Mouse (Mus musculus): ENCODE measurements around the gene Eif1. TPM values are rescaled to one million over a fixed set of nuclear protein-coding genes. Genes with fewer than 3 reads are reported as not detected.
"Not testable (repeated sequence)": the region's sequence is repeated elsewhere in the genome, so short reads cannot be mapped to it uniquely, and the experiment has no call there.

Eif1 gene
- polyA plus RNA-seq, 1 experiment from 2014 or later, result 1,410 TPM

- Histone ChIP-seq H3K4me1 (peaks cover 7% of the 10 kb centered on the region), H3K9ac (no peak overlapping the region), H3K9me3 (no peaks in the 10 kb centered on the region), H3K27ac (no peak overlapping the region), H3K4me2 (replicated peaks) (no peak overlapping the region), H3K36me3 (no peaks in the 10 kb centered on the region), H3K4me3 (no peak overlapping the region), H3K27me3 (replicated peaks) (peaks cover 14% of the 10 kb centered on the region; the same call in 1 of the 2 replicates)
- no peak for ATAC-seq (ENCODE audit: low FRiP score, low read depth)
- 83% methylated on average over 6 of the region's 6 CpGs for WGBS
Measured at GRCm38 (mm10) chr11:100360175-100360574, 40.5 kb downstream of the Eif1 start.

- ATAC-seq (ENCODE audit: low FRiP score, low read depth); H3K9ac ChIP-seq; H3K4me3 ChIP-seq; H3K27me3 ChIP-seq (replicated peaks); H3K4me1 ChIP-seq; H3K4me2 ChIP-seq (replicated peaks); H3K27ac ChIP-seq; H3K36me3 ChIP-seq; H3K9me3 ChIP-seq: not testable (repeated sequence)
- whole genome bisulfite sequencing, result no CpG with 5 or more reads among the region's 13 CpGs
Measured at GRCm38 (mm10) chr11:100361059-100361458, 41.4 kb downstream of the Eif1 start.

GRCm38 (mm10) chr11:100362209-100362978 is 42.7 kb downstream of the Eif1 start:
- ATAC-seq (ENCODE audit: low FRiP score, low read depth), result peak; percentile 70
- no peak overlapping the region for H3K9ac ChIP-seq
- H3K9me3 ChIP-seq, result no peaks in the 10 kb centered on the region
- H3K4me3 ChIP-seq, result no peak overlapping the region
- H3K27me3 ChIP-seq (replicated peaks), result 0 out of 2 replicates have a peak, but pooled peaks cover 5% of the 10 kb centered on the region
- H3K27ac ChIP-seq, result no peak overlapping the region
- no peak overlapping the region for H3K4me2 ChIP-seq (replicated peaks)
- no peaks in the 10 kb centered on the region for H3K4me1 ChIP-seq
- WGBS, result 15% methylated on average over 8 of the region's 8 CpGs
- H3K36me3 ChIP-seq, result no peaks in the 10 kb centered on the region

- Histone ChIP-seq H3K4me3 (no peak overlapping the region), H3K9ac (no peak overlapping the region), H3K27me3 (replicated peaks) (0 out of 2 replicates have a peak, but pooled peaks cover 3% of the 10 kb centered on the region), H3K4me1 (no peaks in the 10 kb centered on the region), H3K36me3 (no peaks in the 10 kb centered on the region), H3K4me2 (replicated peaks) (no peak overlapping the region), H3K9me3 (no peaks in the 10 kb centered on the region), H3K27ac (no peak overlapping the region)
- ATAC-seq (ENCODE audit: low FRiP score, low read depth), result peak; percentile 61; the same call in 1 of the 2 replicates
- 23% methylated on average over 12 of the region's 12 CpGs for WGBS
Measured at GRCm38 (mm10) chr11:100362979-100363562, 43.4 kb downstream of the Eif1 start.

GRCm38 (mm10) chr11:100369145-100369544 is 49.5 kb downstream of the Eif1 start:
- H3K27ac ChIP-seq, result no peak overlapping the region
- H3K27me3 ChIP-seq (replicated peaks), result no peaks in the 10 kb centered on the region
- H3K9me3 ChIP-seq, result no peaks in the 10 kb centered on the region
- H3K4me1 ChIP-seq, result no peaks in the 10 kb centered on the region
- no peak overlapping the region for H3K4me3 ChIP-seq
- H3K4me2 ChIP-seq (replicated peaks), result no peak overlapping the region
- no peak overlapping the region for H3K9ac ChIP-seq
- 71% methylated on average over 7 of the region's 7 CpGs for WGBS
- H3K36me3 ChIP-seq, result peaks cover 29% of the 10 kb centered on the region
- ATAC-seq (ENCODE audit: low FRiP score, low read depth), result no peak

- H3K4me1 ChIP-seq, result no peaks in the 10 kb centered on the region
- 84% methylated on average over 8 of the region's 8 CpGs for WGBS
Measured at GRCm38 (mm10) chr11:100369822-100370221, 50.1 kb downstream of the Eif1 start.

More at GRCm38 (mm10) chr11:100369822-100370221, 50.1 kb downstream of the Eif1 start:
- no peak for ATAC-seq (ENCODE audit: low FRiP score, low read depth)
- no peaks in the 10 kb centered on the region for H3K9me3 ChIP-seq
- H3K4me3 ChIP-seq, result no peak overlapping the region
- H3K36me3 ChIP-seq, result peaks cover 32% of the 10 kb centered on the region
- H3K27ac ChIP-seq, result no peak overlapping the region
- no peak overlapping the region for H3K4me2 ChIP-seq (replicated peaks)
- no peaks in the 10 kb centered on the region for H3K27me3 ChIP-seq (replicated peaks)
- no peak overlapping the region for H3K9ac ChIP-seq

Other genes starting within 250 kb of the Eif1 start
- gene Krt32, start 231.7 kb upstream of the Eif1 start, polyA plus RNA-seq (2016; fragmentation: Nextera tagmentation; extraction: Ambion mirVana), result not detected in 2 replicates
- gene Krt35, start 223.6 kb upstream of the Eif1 start, polyA plus RNA-seq (2016; fragmentation: Nextera tagmentation; extraction: Ambion mirVana), result not detected in 2 replicates
- gene Krt36, start 214.3 kb upstream of the Eif1 start, polyA plus RNA-seq (2016; fragmentation: Nextera tagmentation; extraction: Ambion mirVana), result not detected in 2 replicates
- gene Krt13, start 198.3 kb upstream of the Eif1 start, polyA plus RNA-seq (2016; fragmentation: Nextera tagmentation; extraction: Ambion mirVana), result 0.23 and 0.52 TPM in 2 replicates
- 8.0 and 8.5 TPM in 2 replicates for gene Krt15, start 184.0 kb upstream of the Eif1 start, polyA plus RNA-seq (2016; fragmentation: Nextera tagmentation; extraction: Ambion mirVana)
- gene Krt19, start 171.2 kb upstream of the Eif1 start, polyA plus RNA-seq (2016; fragmentation: Nextera tagmentation; extraction: Ambion mirVana), result 3.4 and 3.7 TPM in 2 replicates
- gene Krt9, start 126.6 kb upstream of the Eif1 start, polyA plus RNA-seq (2016; fragmentation: Nextera tagmentation; extraction: Ambion mirVana), result 0.11 TPM in 1 of 2 replicates, not detected in the other
- gene Krt14, start 112.3 kb upstream of the Eif1 start, polyA plus RNA-seq (2016; fragmentation: Nextera tagmentation; extraction: Ambion mirVana), result 10.5 and 11.6 TPM in 2 replicates
- not detected in 2 replicates for gene Krt16, start 71.0 kb upstream of the Eif1 start, polyA plus RNA-seq (2016; fragmentation: Nextera tagmentation; extraction: Ambion mirVana)
- 2.7 TPM in 2 replicates for gene Krt17, start 58.9 kb upstream of the Eif1 start, polyA plus RNA-seq (2016; fragmentation: Nextera tagmentation; extraction: Ambion mirVana)
- gene Krt42, start 50.0 kb upstream of the Eif1 start, polyA plus RNA-seq (2016; fragmentation: Nextera tagmentation; extraction: Ambion mirVana), result not detected in 2 replicates
- gene Gast, start 14.5 kb downstream of the Eif1 start, polyA plus RNA-seq (2016; fragmentation: Nextera tagmentation; extraction: Ambion mirVana), result not detected in 2 replicates
- gene Hap1, start 36.2 kb downstream of the Eif1 start, polyA plus RNA-seq (2016; fragmentation: Nextera tagmentation; extraction: Ambion mirVana), result 39.9 and 42.0 TPM in 2 replicates
- gene Jup, start 77.9 kb downstream of the Eif1 start, polyA plus RNA-seq (2016; fragmentation: Nextera tagmentation; extraction: Ambion mirVana), result 71.5 and 81.0 TPM in 2 replicates
- gene P3h4, start 95.0 kb downstream of the Eif1 start, polyA plus RNA-seq (2016; fragmentation: Nextera tagmentation; extraction: Ambion mirVana), result 25.6 and 26.7 TPM in 2 replicates
- gene Fkbp10, start 95.8 kb downstream of the Eif1 start, polyA plus RNA-seq (2016; fragmentation: Nextera tagmentation; extraction: Ambion mirVana), result 41.8 and 46.9 TPM in 2 replicates
- 101 and 105 TPM in 2 replicates for gene Nt5c3b, start 121.9 kb downstream of the Eif1 start, polyA plus RNA-seq (2016; fragmentation: Nextera tagmentation; extraction: Ambion mirVana)
- gene Klhl10, start 122.0 kb downstream of the Eif1 start, polyA plus RNA-seq (2016; fragmentation: Nextera tagmentation; extraction: Ambion mirVana), result 0.76 and 1.1 TPM in 2 replicates
- gene Klhl11, start 152.9 kb downstream of the Eif1 start, polyA plus RNA-seq (2016; fragmentation: Nextera tagmentation; extraction: Ambion mirVana), result 12.3 and 12.4 TPM in 2 replicates
- 356 and 377 TPM in 2 replicates for gene Acly, start 208.1 kb downstream of the Eif1 start, polyA plus RNA-seq (2016; fragmentation: Nextera tagmentation; extraction: Ambion mirVana)
- gene Ttc25, start 225.7 kb downstream of the Eif1 start, polyA plus RNA-seq (2016; fragmentation: Nextera tagmentation; extraction: Ambion mirVana), result 1.5 and 1.6 TPM in 2 replicates